In genomic region chrX:57212862-57213261, GRCm38 (mm10) we compare ENCODE assay signal across 25 mouse cellular contexts. TPM values are rescaled to one million over a fixed set of nuclear protein-coding genes. Genes with fewer than 3 reads are reported as not detected.
DNase-seq lines count a peak whose midpoint lies in the region; ATAC-seq and TF ChIP-seq lines count a peak whose summit lies in the region.
"Had no signal": no experiment of that assay in that cellular context is flagged by ENCODE, and none has a peak within 500 bp of the region (broad histone marks: within the 10 kb centered on the region; RNA-seq: fewer than 3 reads in every experiment).

No protein-coding gene starts in this region.

- H3K9me3 ChIP-seq in forebrain, postnatal 0 days (ENCODE audit: low read length), result no peaks in the 10 kb centered on the region
- no peaks in the 10 kb centered on the region for H3K9me3 ChIP-seq in forebrain, embryonic 12.5 days
- H3K9me3 ChIP-seq: embryonic facial prominence, embryonic 13.5 days; heart, embryonic 15.5 days; hindbrain, embryonic 13.5 days; intestine, embryonic 15.5 days had no signal

- peak; percentile 20 for DNase-seq in forebrain, postnatal 0 days
- DNase-seq in spleen, adult 2 months (ENCODE audit: low read depth in 1 of 2, low spot score in 2 of 2), result no peak
- DNase-seq in spleen, adult 12 weeks (ENCODE audit: low spot score), result no peak
- DNase-seq in induced T-regulatory cell, adult 2 months (ENCODE audit: low read depth), result peak; percentile 29
- DNase-seq in left cerebral cortex, postnatal 36 days (ENCODE audit: low spot score in 2 of 2), result no peak
- DNase-seq in adrenal gland, postnatal 10 days, result no peak
- DNase-seq: adrenal gland, adult 2 months; adrenal gland, postnatal 36 days; cerebellum, adult 11-12 months; cerebellum, adult 9-10 months; cerebellum, postnatal 25 days; gastrocnemius, postnatal 10 days; heart, adult 2 months; heart, postnatal 14 days had no signal

- H3K4me1 ChIP-seq in forebrain, postnatal 0 days (ENCODE audit: insufficient read depth), result no peaks in the 10 kb centered on the region
- no peaks in the 10 kb centered on the region for H3K4me1 ChIP-seq in forebrain, embryonic 12.5 days
- no peaks in the 10 kb centered on the region for H3K4me1 ChIP-seq in spleen, adult 2 months (ENCODE audit: control insufficient read depth, insufficient read depth, insufficient read length)
- H3K4me1 ChIP-seq: embryonic facial prominence, embryonic 13.5 days; heart, embryonic 15.5 days; hindbrain, embryonic 13.5 days; intestine, embryonic 15.5 days had no signal

- TF ChIP-seq POLR2A in spleen, adult 2 months (IDR thresholded peaks at IDR 0.05; ENCODE audit: low read depth, low read length), result no peak

- intact Hi-C loops in left cerebral cortex, postnatal 36 days (cut with DNase I), result no loop called here

- ATAC-seq in forebrain, postnatal 0 days, result peak; percentile 50
- ATAC-seq in forebrain, embryonic 12.5 days (ENCODE audit: low FRiP score), result no peak
- ATAC-seq: hindbrain, postnatal 0 days; intestine, embryonic 15.5 days had no signal

- no peak overlapping the region for H3K9ac ChIP-seq in forebrain, postnatal 0 days
- no peak overlapping the region for H3K9ac ChIP-seq in forebrain, embryonic 12.5 days
- H3K9ac ChIP-seq: embryonic facial prominence, embryonic 13.5 days; heart, embryonic 15.5 days; hindbrain, embryonic 13.5 days; intestine, embryonic 15.5 days had no signal

- H3K27ac ChIP-seq in forebrain, postnatal 0 days (ENCODE audit: low read depth, low read length), result no peak overlapping the region
- no peak overlapping the region for H3K27ac ChIP-seq in forebrain, embryonic 12.5 days
- H3K27ac ChIP-seq in spleen, adult 2 months (ENCODE audit: insufficient read depth, low read length), result peak overlapping the region; percentile 57; the same call in 1 of the 2 replicates
- H3K27ac ChIP-seq: embryonic facial prominence, embryonic 13.5 days; heart, adult 2 months; heart, embryonic 15.5 days; hindbrain, embryonic 13.5 days; hindbrain, postnatal 0 days; intestine, embryonic 15.5 days had no signal

- no peak for TF ChIP-seq CTCF in forebrain, postnatal 0 days (IDR thresholded peaks at IDR 0.05; ENCODE audit: low read depth)
- TF ChIP-seq CTCF in spleen, adult 2 months (IDR thresholded peaks at IDR 0.05; ENCODE audit: extremely low read depth, insufficient read depth, insufficient read length, insufficient replicate concordance), result no peak

- WGBS in forebrain, postnatal 0 days, result 69% methylated on average over 3 of the region's 3 CpGs
- WGBS in forebrain, embryonic 12.5 days, result 92% methylated on average over 3 of the region's 3 CpGs
- WGBS in spleen, adult 2 months, result 82% methylated on average over 3 of the region's 3 CpGs

- H3K36me3 ChIP-seq in forebrain, postnatal 0 days (ENCODE audit: insufficient read depth), result no peaks in the 10 kb centered on the region
- H3K36me3 ChIP-seq in forebrain, embryonic 12.5 days (replicated peaks), result no peaks in the 10 kb centered on the region
- no peaks in the 10 kb centered on the region for H3K36me3 ChIP-seq in spleen, adult 2 months (ENCODE audit: control insufficient read depth, insufficient read depth, low read length)
- H3K36me3 ChIP-seq: embryonic facial prominence, embryonic 13.5 days; heart, embryonic 15.5 days; hindbrain, embryonic 13.5 days; intestine, embryonic 15.5 days had no signal

- no peak overlapping the region for H3K4me2 ChIP-seq in forebrain, postnatal 0 days (ENCODE audit: low read depth)
- H3K4me2 ChIP-seq in forebrain, embryonic 12.5 days, result no peak overlapping the region
- H3K4me2 ChIP-seq: embryonic facial prominence, embryonic 13.5 days; heart, embryonic 11.5 days; heart, embryonic 15.5 days; hindbrain, embryonic 13.5 days; intestine, embryonic 15.5 days had no signal

- no peaks in the 10 kb centered on the region for H3K27me3 ChIP-seq in forebrain, postnatal 0 days (ENCODE audit: insufficient read depth, low read length)
- no peaks in the 10 kb centered on the region for H3K27me3 ChIP-seq in forebrain, embryonic 12.5 days
- no peaks in the 10 kb centered on the region for H3K27me3 ChIP-seq in spleen, adult 2 months (ENCODE audit: control insufficient read depth, insufficient read depth, low read length)
- H3K27me3 ChIP-seq: embryonic facial prominence, embryonic 13.5 days; heart, embryonic 15.5 days; hindbrain, embryonic 13.5 days; intestine, embryonic 15.5 days had no signal

- H3K4me3 ChIP-seq in forebrain, postnatal 0 days (ENCODE audit: low read depth, low read length), result no peak overlapping the region
- no peak overlapping the region for H3K4me3 ChIP-seq in forebrain, embryonic 12.5 days (replicated peaks)
- H3K4me3 ChIP-seq in spleen, adult 2 months (ENCODE audit: extremely low read depth, insufficient read depth, insufficient read length), result peak overlapping the region; percentile 28
- H3K4me3 ChIP-seq: embryonic facial prominence, embryonic 13.5 days; heart, adult 2 months; heart, embryonic 15.5 days; hindbrain, embryonic 13.5 days; intestine, embryonic 15.5 days had no signal

RNA-seq across cellular contexts. Expression of gene Cd40lg, which starts 0.9 kb away (rescaled TPM):
- total RNA-seq in forebrain, postnatal 0 days (2014; rRNA removed), result not detected in 2 replicates
- not detected in 2 replicates for polyA plus RNA-seq in forebrain, postnatal 0 days (2015; fragmentation: Nextera tagmentation; extraction: Ambion mirVana)
- polyA plus RNA-seq in forebrain, embryonic 12.5 days (2016; fragmentation: Nextera tagmentation; extraction: Ambion mirVana), result not detected in 2 replicates
- polyA plus RNA-seq in spleen, adult 2 months (2012; rRNA removed), result 1.6 and 1.9 TPM in 2 replicates
- not detected for total RNA-seq in left cerebral cortex, postnatal 36 days (2021)
- total RNA-seq in adrenal gland, postnatal 10 days (2021), result under 1 TPM in 1 of 2 experiments, not detected in 1; 0.24 TPM
- total RNA-seq: adrenal gland, adult 2 months; adrenal gland, postnatal 36 days; ES-E14; gastrocnemius, postnatal 10 days; gastrocnemius, postnatal 4 days; heart, adult 2 months; hematopoietic stem cell, adult 5-6 weeks; hindbrain, postnatal 0 days had no signal
- polyA plus RNA-seq: adrenal gland, adult 2 months; cortical plate, adult 2 months; embryonic facial prominence, embryonic 13.5 days; heart, embryonic 11.5 days; heart, embryonic 15.5 days; hindbrain, embryonic 13.5 days; hindbrain, postnatal 0 days; intestine, embryonic 15.5 days had no signal

Comparison
In these comparisons a context has a peak if more than half of its experiments do, and no peak if none do; other contexts are left out.
1. DNase-seq: peak in forebrain, postnatal 0 days (single experiment) and induced T-regulatory cell, adult 2 months (single experiment); none in spleen, adult 2 months (0 of 2), spleen, adult 12 weeks (single experiment), left cerebral cortex, postnatal 36 days (0 of 2) and adrenal gland, postnatal 10 days (single experiment).